Mouse (Mus musculus): ENCODE measurements around the gene Lrrc51.

DNA sequence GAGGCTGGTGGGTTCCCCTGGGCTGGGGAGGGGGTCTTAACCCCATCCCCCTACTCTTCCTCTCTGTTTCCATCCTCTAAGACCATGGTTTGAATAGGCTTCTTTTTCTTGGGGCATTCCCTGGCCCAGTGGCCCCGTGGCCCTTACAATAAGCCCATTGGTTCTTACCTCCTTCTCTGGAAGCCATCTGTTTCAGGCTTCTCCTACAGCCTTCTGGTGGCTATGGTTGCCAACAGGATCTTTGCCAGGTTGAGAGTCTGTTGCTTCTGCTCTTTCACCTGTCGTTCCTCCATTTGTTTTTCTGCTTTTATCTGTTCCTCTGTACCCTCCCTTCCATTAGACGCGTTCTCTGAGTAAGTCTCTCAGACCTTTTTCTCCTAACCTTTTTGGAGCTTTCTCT is 3.9 kb upstream of the Lrrc51 start:
- no peak for TF ChIP-seq EP300 (optimal IDR thresholded peaks at IDR 0.05)
- no peak for TF ChIP-seq CTCF (IDR thresholded peaks at IDR 0.05; ENCODE audit: low read depth)
